Comparison of ENCODE assay signal across 13 mouse cellular contexts in the genomic region with DNA sequence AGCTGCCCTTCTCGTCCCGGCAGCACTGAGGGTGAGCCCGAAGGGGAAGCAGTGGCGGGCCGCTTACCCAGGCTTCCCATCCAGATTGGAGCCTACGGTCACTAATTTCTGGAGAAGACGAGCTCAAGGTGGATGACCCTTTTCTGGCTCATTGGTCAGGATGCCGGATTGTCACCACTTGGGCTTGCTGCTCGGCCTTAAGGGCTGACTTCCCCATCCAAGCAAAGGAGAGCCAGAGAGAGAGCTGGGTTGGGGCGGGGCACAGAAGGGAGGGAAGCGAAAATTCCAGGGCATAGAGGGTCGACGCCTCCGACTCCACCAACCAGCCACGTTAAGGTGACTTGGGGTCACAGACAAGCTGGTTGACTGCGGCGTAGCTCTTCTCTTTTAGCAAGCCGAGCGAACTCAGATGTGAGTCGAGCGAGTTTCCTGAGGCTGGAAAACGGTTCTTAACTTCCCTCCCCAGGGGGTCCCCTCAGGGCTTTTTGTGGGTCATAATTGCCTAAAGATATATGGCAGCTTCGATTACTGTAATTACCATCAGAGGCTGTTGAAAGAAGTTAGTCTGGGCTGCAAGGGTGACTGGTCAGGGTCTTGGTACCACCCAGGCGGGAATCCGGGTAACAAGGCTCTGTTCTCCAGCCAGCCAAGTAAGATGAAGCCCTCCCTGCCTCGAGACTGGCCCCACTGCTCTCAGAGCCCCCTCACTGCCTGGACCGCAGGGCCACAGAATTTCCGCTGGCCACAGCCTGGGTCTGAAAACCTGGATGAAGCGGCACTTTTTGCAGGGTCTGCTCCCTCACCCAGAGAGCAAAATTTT. TPM values are rescaled to one million over a fixed set of nuclear protein-coding genes. Genes with fewer than 3 reads are reported as not detected.
A peak's percentile ranks its signal among the peaks of the same experiment; 100 is the strongest.
DNase-seq lines count a peak whose midpoint lies in the region; ATAC-seq lines count a peak whose summit lies in the region.
"Had no signal": no experiment of that assay in that cellular context is flagged by ENCODE, and none has a peak within 500 bp of the region (broad histone marks: within the 10 kb centered on the region; RNA-seq: fewer than 3 reads in every experiment).

No protein-coding gene starts in this region.

- H3K36me3 ChIP-seq in intestine, embryonic 15.5 days, result no peaks in the 10 kb centered on the region
- no peaks in the 10 kb centered on the region for H3K36me3 ChIP-seq in intestine, embryonic 16.5 days (ENCODE audit: control insufficient read depth, insufficient read depth, low read length)
- H3K36me3 ChIP-seq in forebrain, embryonic 12.5 days (replicated peaks), result peaks cover 15% of the 10 kb centered on the region
- no peaks in the 10 kb centered on the region for H3K36me3 ChIP-seq in midbrain, embryonic 13.5 days
- H3K36me3 ChIP-seq: G1E; limb, embryonic 15.5 days had no signal

- 0 out of 2 replicates have a peak, but pooled peaks have one; percentile 8 for ATAC-seq in intestine, embryonic 15.5 days
- ATAC-seq in intestine, embryonic 16.5 days, result no peak
- no peak for ATAC-seq in forebrain, embryonic 12.5 days (ENCODE audit: low FRiP score)
- ATAC-seq in midbrain, embryonic 13.5 days, result no peak

- DNase-seq in spleen, postnatal 14 days (ENCODE audit: low spot score in 2 of 2), result no peak
- no peak for DNase-seq in testis, postnatal 14 days (ENCODE audit: low spot score)
- no peak for DNase-seq in adrenal gland, postnatal 25 days

- H3K9ac ChIP-seq in intestine, embryonic 15.5 days, result no peak overlapping the region
- H3K9ac ChIP-seq in intestine, embryonic 16.5 days (ENCODE audit: low read depth, low read length), result no peak overlapping the region
- H3K9ac ChIP-seq in forebrain, embryonic 12.5 days, result peak overlapping the region; percentile 97
- peak overlapping the region; percentile 53 for H3K9ac ChIP-seq in midbrain, embryonic 13.5 days (replicated peaks)
- H3K9ac ChIP-seq: limb, embryonic 15.5 days had no signal

- H3K4me1 ChIP-seq in intestine, embryonic 15.5 days (replicated peaks), result peaks cover 22% of the 10 kb centered on the region
- peaks cover 6% of the 10 kb centered on the region for H3K4me1 ChIP-seq in intestine, embryonic 16.5 days (ENCODE audit: control insufficient read depth, insufficient read depth, low read length)
- H3K4me1 ChIP-seq in brown adipose tissue, adult 24 weeks (ENCODE audit: control insufficient read depth, insufficient read depth, insufficient read length, low read length), result peaks cover 2% of the 10 kb centered on the region; the same call in 1 of the 2 replicates
- H3K4me1 ChIP-seq in forebrain, embryonic 12.5 days, result peaks cover 58% of the 10 kb centered on the region
- H3K4me1 ChIP-seq in midbrain, embryonic 13.5 days (replicated peaks), result peaks cover 71% of the 10 kb centered on the region

- no peaks in the 10 kb centered on the region for H3K9me3 ChIP-seq in intestine, embryonic 15.5 days
- no peaks in the 10 kb centered on the region for H3K9me3 ChIP-seq in intestine, embryonic 16.5 days (ENCODE audit: control insufficient read depth, low read length)
- no peaks in the 10 kb centered on the region for H3K9me3 ChIP-seq in forebrain, embryonic 12.5 days
- no peaks in the 10 kb centered on the region for H3K9me3 ChIP-seq in midbrain, embryonic 13.5 days
- H3K9me3 ChIP-seq: limb, embryonic 15.5 days had no signal

- H3K4me2 ChIP-seq in intestine, embryonic 15.5 days (replicated peaks), result no peak overlapping the region
- H3K4me2 ChIP-seq in intestine, embryonic 16.5 days (ENCODE audit: low read depth, low read length), result no peak overlapping the region; the same call in 1 of the 2 replicates
- H3K4me2 ChIP-seq in forebrain, embryonic 12.5 days, result peak overlapping the region; percentile 73
- peak overlapping the region; percentile 63 for H3K4me2 ChIP-seq in midbrain, embryonic 13.5 days (replicated peaks)
- H3K4me2 ChIP-seq: limb, embryonic 15.5 days had no signal

- peak overlapping the region; percentile 7; the same call in 1 of the 2 replicates for H3K4me3 ChIP-seq in intestine, embryonic 15.5 days (replicated peaks)
- H3K4me3 ChIP-seq in intestine, embryonic 16.5 days (ENCODE audit: low read length), result no peak overlapping the region
- 0 out of 2 replicates have a peak overlapping the region, but pooled peaks have one; percentile 7 for H3K4me3 ChIP-seq in brown adipose tissue, adult 24 weeks (ENCODE audit: insufficient read depth, low read depth, low read length)
- peak overlapping the region; percentile 72 for H3K4me3 ChIP-seq in forebrain, embryonic 12.5 days (replicated peaks)
- peak overlapping the region; percentile 49 for H3K4me3 ChIP-seq in midbrain, embryonic 13.5 days (replicated peaks)
- H3K4me3 ChIP-seq: limb, embryonic 15.5 days; myocyte had no signal

- H3K27me3 ChIP-seq in intestine, embryonic 15.5 days (replicated peaks), result peaks cover 93% of the 10 kb centered on the region
- peaks cover 77% of the 10 kb centered on the region for H3K27me3 ChIP-seq in intestine, embryonic 16.5 days (replicated peaks; ENCODE audit: control insufficient read depth, insufficient read depth, low read length)
- peaks cover 20% of the 10 kb centered on the region for H3K27me3 ChIP-seq in forebrain, embryonic 12.5 days
- H3K27me3 ChIP-seq in midbrain, embryonic 13.5 days, result peaks cover 92% of the 10 kb centered on the region

- 2% methylated on average over 29 of the region's 29 CpGs for WGBS in intestine, embryonic 15.5 days
- WGBS in intestine, embryonic 16.5 days, result 1% methylated on average over 29 of the region's 29 CpGs
- WGBS in forebrain, embryonic 12.5 days, result under 1% methylated on average over 29 of the region's 29 CpGs
- WGBS in midbrain, embryonic 13.5 days, result under 1% methylated on average over 29 of the region's 29 CpGs

- no peak overlapping the region for H3K27ac ChIP-seq in intestine, embryonic 15.5 days
- no peak overlapping the region for H3K27ac ChIP-seq in intestine, embryonic 16.5 days (ENCODE audit: low read length)
- no peak overlapping the region for H3K27ac ChIP-seq in brown adipose tissue, adult 24 weeks (replicated peaks; ENCODE audit: low read depth, low read length)
- peak overlapping the region; percentile 90 for H3K27ac ChIP-seq in forebrain, embryonic 12.5 days
- H3K27ac ChIP-seq in midbrain, embryonic 13.5 days, result no peak overlapping the region
- H3K27ac ChIP-seq: limb, embryonic 15.5 days had no signal

RNA-seq across cellular contexts. Expression of a gene that starts 3.1 kb away (rescaled TPM):
- 0.05 TPM in 1 of 2 replicates, not detected in the other for polyA plus RNA-seq in intestine, embryonic 15.5 days (2015; fragmentation: Nextera tagmentation; extraction: Ambion mirVana)
- not detected in 2 replicates for polyA plus RNA-seq in intestine, embryonic 16.5 days (2015; fragmentation: Nextera tagmentation; extraction: Ambion mirVana)
- not detected in 2 replicates for polyA plus RNA-seq in brown adipose tissue, adult 24 weeks (2012; ENCODE audit: insufficient read depth, insufficient read length, missing spikeins)
- 104 TPM in 2 replicates for polyA plus RNA-seq in forebrain, embryonic 12.5 days (2016; fragmentation: Nextera tagmentation; extraction: Ambion mirVana)
- polyA plus RNA-seq in midbrain, embryonic 13.5 days (2015; fragmentation: Nextera tagmentation; extraction: Ambion mirVana), result 14.8 and 16.9 TPM in 2 replicates
- total RNA-seq in adrenal gland, postnatal 25 days (2021), result not detected in 2 replicates
- total RNA-seq: G1E had no signal
- polyA plus RNA-seq: G1E; gonadal fat pad, adult 2 months; limb, embryonic 15.5 days; myocyte; spleen, adult 2 months had no signal

RNA-seq across cellular contexts. Expression of a gene that starts 3.3 kb away (rescaled TPM):
- 14.5 and 16.3 TPM in 2 replicates for polyA plus RNA-seq in intestine, embryonic 15.5 days (2015; fragmentation: Nextera tagmentation; extraction: Ambion mirVana)
- 17.0 and 19.4 TPM in 2 replicates for polyA plus RNA-seq in intestine, embryonic 16.5 days (2015; fragmentation: Nextera tagmentation; extraction: Ambion mirVana)
- 12.0 and 13.4 TPM in 2 replicates for polyA plus RNA-seq in brown adipose tissue, adult 24 weeks (2012; ENCODE audit: insufficient read depth, insufficient read length, missing spikeins)
- 63.1 and 65.4 TPM in 2 replicates for polyA plus RNA-seq in forebrain, embryonic 12.5 days (2016; fragmentation: Nextera tagmentation; extraction: Ambion mirVana)
- 35.6 and 37.4 TPM in 2 replicates for polyA plus RNA-seq in midbrain, embryonic 13.5 days (2015; fragmentation: Nextera tagmentation; extraction: Ambion mirVana)
- total RNA-seq in adrenal gland, postnatal 25 days (2021), result 27.4 TPM in 2 replicates

Comparison
In these comparisons a context has a peak if more than half of its experiments do, and no peak if none do; other contexts are left out.
1. H3K4me2 ChIP-seq: peak in forebrain, embryonic 12.5 days (single experiment) and midbrain, embryonic 13.5 days (single experiment); none in intestine, embryonic 15.5 days (single experiment) and intestine, embryonic 16.5 days (single experiment).
2. H3K9ac ChIP-seq: peak in forebrain, embryonic 12.5 days (single experiment) and midbrain, embryonic 13.5 days (single experiment); none in intestine, embryonic 15.5 days (single experiment) and intestine, embryonic 16.5 days (single experiment).
3. RNA of a gene that starts 3.1 kb away (polyA plus RNA-seq): 104 TPM in forebrain, embryonic 12.5 days and 14.8 to 16.9 TPM in midbrain, embryonic 13.5 days; 0.05 TPM in intestine, embryonic 15.5 days, not detected in intestine, embryonic 16.5 days and not detected in brown adipose tissue, adult 24 weeks; every median in the first group is over 10 times any median in the second.